ENCODE assay signal across 9 mouse cellular contexts in the genomic region with DNA sequence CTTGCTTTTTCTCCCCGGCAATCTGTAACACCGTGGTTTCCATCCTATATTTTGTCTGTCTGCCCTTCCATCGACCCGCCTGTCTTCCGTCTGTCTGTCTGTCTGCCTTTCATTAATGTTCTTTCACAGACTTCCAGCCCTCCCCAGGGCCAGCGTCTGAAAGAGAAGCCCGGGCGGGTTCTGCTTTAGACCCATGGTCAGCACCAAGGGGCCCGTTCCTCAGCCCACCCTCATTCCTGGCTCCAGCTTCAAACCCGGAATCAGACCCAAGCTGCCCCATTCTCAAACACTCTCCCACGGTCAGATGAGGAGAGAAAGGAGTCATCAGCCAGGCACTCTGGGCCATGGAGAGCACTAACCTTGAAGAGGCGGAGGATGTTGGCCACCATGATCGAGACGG. TPM values are rescaled to one million over a fixed set of nuclear protein-coding genes. Genes with fewer than 3 reads are reported as not detected.
DNase-seq lines count a peak whose midpoint lies in the region; ATAC-seq and TF ChIP-seq lines count a peak whose summit lies in the region.
"Had no signal": no experiment of that assay in that cellular context is flagged by ENCODE, and none has a peak within 500 bp of the region (broad histone marks: within the 10 kb centered on the region; RNA-seq: fewer than 3 reads in every experiment).

No protein-coding gene starts in this region.

- intact Hi-C loops in gastrocnemius, adult 2 months (cut with DNase I), result no loop called here

- peaks cover 56% of the 10 kb centered on the region for H3K27me3 ChIP-seq in liver, embryonic 15.5 days
- peaks cover 15% of the 10 kb centered on the region; the same call in 1 of the 2 replicates for H3K27me3 ChIP-seq in embryonic facial prominence, embryonic 14.5 days (replicated peaks; ENCODE audit: control insufficient read depth, insufficient read depth, low read length)
- H3K27me3 ChIP-seq in hindbrain, postnatal 0 days (ENCODE audit: insufficient read depth, low read length), result no peaks in the 10 kb centered on the region
- 0 out of 2 replicates have a peak, but pooled peaks cover 6% of the 10 kb centered on the region for H3K27me3 ChIP-seq in stomach, embryonic 14.5 days (ENCODE audit: control insufficient read depth, insufficient read depth, low read length)

- no peaks in the 10 kb centered on the region for H3K9me3 ChIP-seq in liver, embryonic 15.5 days (replicated peaks)
- no peaks in the 10 kb centered on the region for H3K9me3 ChIP-seq in embryonic facial prominence, embryonic 14.5 days (ENCODE audit: control insufficient read depth, low read length)
- no peaks in the 10 kb centered on the region for H3K9me3 ChIP-seq in hindbrain, postnatal 0 days (ENCODE audit: low read length)
- H3K9me3 ChIP-seq in stomach, embryonic 14.5 days (ENCODE audit: control insufficient read depth, low read depth, low read length), result no peaks in the 10 kb centered on the region

- H3K9ac ChIP-seq in liver, embryonic 15.5 days, result no peak overlapping the region
- peak overlapping the region; percentile 0; the same call in 1 of the 2 replicates for H3K9ac ChIP-seq in embryonic facial prominence, embryonic 14.5 days (ENCODE audit: low read depth, low read length)
- no peak overlapping the region for H3K9ac ChIP-seq in hindbrain, postnatal 0 days (replicated peaks; ENCODE audit: low read length)
- no peak overlapping the region for H3K9ac ChIP-seq in stomach, embryonic 14.5 days (replicated peaks; ENCODE audit: low read depth, low read length)

- ATAC-seq in liver, embryonic 15.5 days (ENCODE audit: insufficient read depth), result no peak
- ATAC-seq in embryonic facial prominence, embryonic 14.5 days (ENCODE audit: low read depth), result no peak
- ATAC-seq in hindbrain, postnatal 0 days, result no peak
- ATAC-seq in stomach, embryonic 14.5 days (ENCODE audit: insufficient number of reproducible peaks, insufficient read depth, low FRiP score, low read depth), result no peak

- H3K36me3 ChIP-seq in liver, embryonic 15.5 days (replicated peaks), result no peaks in the 10 kb centered on the region
- no peaks in the 10 kb centered on the region for H3K36me3 ChIP-seq in embryonic facial prominence, embryonic 14.5 days (ENCODE audit: control insufficient read depth, insufficient read depth, low read length)
- H3K36me3 ChIP-seq in hindbrain, postnatal 0 days (ENCODE audit: insufficient read depth, low read length), result no peaks in the 10 kb centered on the region
- no peaks in the 10 kb centered on the region for H3K36me3 ChIP-seq in stomach, embryonic 14.5 days (ENCODE audit: control insufficient read depth, insufficient read depth, low read length)

- H3K27ac ChIP-seq in liver, embryonic 15.5 days (replicated peaks), result no peak overlapping the region
- no peak overlapping the region for H3K27ac ChIP-seq in embryonic facial prominence, embryonic 14.5 days (replicated peaks; ENCODE audit: low read depth, low read length)
- H3K27ac ChIP-seq in hindbrain, postnatal 0 days, result no peak overlapping the region
- H3K27ac ChIP-seq in stomach, embryonic 14.5 days (ENCODE audit: low read length), result no peak overlapping the region
- no peak overlapping the region for H3K27ac ChIP-seq in gastrocnemius, adult 2 months
- no peak overlapping the region for H3K27ac ChIP-seq in layer of hippocampus, adult 2 months

- no peak for DNase-seq in liver
- DNase-seq in embryonic facial prominence, embryonic 14.5 days (ENCODE audit: low spot score), result no peak
- DNase-seq in hindbrain, postnatal 0 days (ENCODE audit: low spot score), result no peak
- DNase-seq in kidney, adult 18-20 months, result no peak
- no peak for DNase-seq in gastrocnemius, adult 2 months
- no peak for DNase-seq in layer of hippocampus, adult 2 months (ENCODE audit: low spot score in 2 of 2)

- WGBS in liver, embryonic 15.5 days (ENCODE audit: insufficient replicate concordance), result 28% methylated on average over 14 of the region's 14 CpGs
- WGBS in embryonic facial prominence, embryonic 14.5 days, result 24% methylated on average over 12 of the region's 14 CpGs
- WGBS in hindbrain, postnatal 0 days, result 27% methylated on average over 14 of the region's 14 CpGs
- 26% methylated on average over 14 of the region's 14 CpGs for WGBS in stomach, embryonic 14.5 days

- H3K4me1 ChIP-seq in liver, embryonic 15.5 days (replicated peaks), result no peaks in the 10 kb centered on the region
- H3K4me1 ChIP-seq in embryonic facial prominence, embryonic 14.5 days (ENCODE audit: control insufficient read depth, insufficient read depth, low read length), result peaks cover 27% of the 10 kb centered on the region
- peaks cover 11% of the 10 kb centered on the region; the same call in 1 of the 2 replicates for H3K4me1 ChIP-seq in hindbrain, postnatal 0 days (ENCODE audit: insufficient read depth, low read length)
- H3K4me1 ChIP-seq in stomach, embryonic 14.5 days (ENCODE audit: control insufficient read depth, insufficient read depth, low read length), result peaks cover 18% of the 10 kb centered on the region; the same call in 1 of the 2 replicates

- peak overlapping the region; percentile 7; the same call in 1 of the 2 replicates for H3K4me2 ChIP-seq in liver, embryonic 15.5 days
- H3K4me2 ChIP-seq in embryonic facial prominence, embryonic 14.5 days (ENCODE audit: low read depth, low read length), result peak overlapping the region; percentile 49
- peak overlapping the region; percentile 40; the same call in 1 of the 2 replicates for H3K4me2 ChIP-seq in hindbrain, postnatal 0 days (ENCODE audit: low read depth, low read length)
- H3K4me2 ChIP-seq in stomach, embryonic 14.5 days (replicated peaks; ENCODE audit: low read depth, low read length), result peak overlapping the region; percentile 7; the same call in 1 of the 2 replicates

- no peak for TF ChIP-seq CTCF in hindbrain, postnatal 0 days (IDR thresholded peaks at IDR 0.05; ENCODE audit: low read depth)
- no peak for TF ChIP-seq CTCF in gastrocnemius, adult 2 months (IDR thresholded peaks at IDR 0.05)
- TF ChIP-seq CTCF in layer of hippocampus, adult 2 months (conservative IDR thresholded peaks at IDR 0.05), result no peak

- no peak overlapping the region for H3K4me3 ChIP-seq in liver, embryonic 15.5 days (replicated peaks)
- H3K4me3 ChIP-seq in embryonic facial prominence, embryonic 14.5 days (ENCODE audit: low read depth, low read length), result no peak overlapping the region
- no peak overlapping the region for H3K4me3 ChIP-seq in hindbrain, postnatal 0 days (ENCODE audit: low read length)
- H3K4me3 ChIP-seq in stomach, embryonic 14.5 days (ENCODE audit: low read depth, low read length), result no peak overlapping the region
- no peak overlapping the region for H3K4me3 ChIP-seq in gastrocnemius, adult 2 months
- no peak overlapping the region for H3K4me3 ChIP-seq in layer of hippocampus, adult 2 months
- H3K4me3 ChIP-seq: megakaryocyte, embryonic 14.5 days had no signal

RNA-seq across cellular contexts. Expression of a gene that starts 18.9 kb away (rescaled TPM):
- 0.02 TPM in 1 of 2 replicates, not detected in the other for polyA plus RNA-seq in liver, embryonic 15.5 days (2015; fragmentation: Nextera tagmentation; extraction: Ambion mirVana)
- polyA plus RNA-seq in embryonic facial prominence, embryonic 14.5 days (2014; fragmentation: Nextera tagmentation; extraction: Ambion mirVana), result 0.97 and 1.2 TPM in 2 replicates
- 34.3 and 38.8 TPM in 2 replicates for total RNA-seq in hindbrain, postnatal 0 days (2014; rRNA removed)
- polyA plus RNA-seq in hindbrain, postnatal 0 days (2015; fragmentation: Nextera tagmentation; extraction: Ambion mirVana), result 8.7 and 10.1 TPM in 2 replicates
- 0.17 and 0.27 TPM in 2 replicates for polyA plus RNA-seq in stomach, embryonic 14.5 days (2014; fragmentation: Nextera tagmentation; extraction: Ambion mirVana)
- not detected for total RNA-seq in gastrocnemius, adult 2 months (2021)
- total RNA-seq in layer of hippocampus, adult 2 months (2021), result 1 to 10 TPM; 7.9 to 9.6 TPM

RNA-seq across cellular contexts. Expression of a gene that starts 54.0 kb away (rescaled TPM):
- polyA plus RNA-seq in liver, embryonic 15.5 days (2015; fragmentation: Nextera tagmentation; extraction: Ambion mirVana), result 131 and 132 TPM in 2 replicates
- polyA plus RNA-seq in embryonic facial prominence, embryonic 14.5 days (2014; fragmentation: Nextera tagmentation; extraction: Ambion mirVana), result 142 and 170 TPM in 2 replicates
- 142 and 170 TPM in 2 replicates for total RNA-seq in hindbrain, postnatal 0 days (2014; rRNA removed)
- 130 and 145 TPM in 2 replicates for polyA plus RNA-seq in hindbrain, postnatal 0 days (2015; fragmentation: Nextera tagmentation; extraction: Ambion mirVana)
- polyA plus RNA-seq in stomach, embryonic 14.5 days (2014; fragmentation: Nextera tagmentation; extraction: Ambion mirVana), result 231 and 239 TPM in 2 replicates
- total RNA-seq in gastrocnemius, adult 2 months (2021), result 10 to 100 TPM; 29.6 to 34.1 TPM
- total RNA-seq in layer of hippocampus, adult 2 months (2021), result 10 to 100 TPM; 30.5 to 38.2 TPM
